Mouse (Mus musculus) spleen, adult 2 months (tissue): Measurements from ENCODE around the gene Chit1.

ENCODE experiments used
- CTCF ChIP-seq: fragments of 200-500 bp; IDR thresholded peaks from 2 replicates; pipeline ENCODE4 v1.5.1; 2011; ENCODE audit warnings: mild to moderate bottlenecking, inconsistent platforms; ENCODE audit not compliant: insufficient read depth, insufficient read length, insufficient replicate concordance; ENCODE audit errors: extremely low read depth
- POLR2A ChIP-seq: fragments of 200-500 bp; IDR thresholded peaks from 2 replicates; pipeline ENCODE4 v1.6.1; 2011; ENCODE audit warnings: low read depth, low read length, inconsistent platforms

GRCm38 (mm10) chr1:134150745-134151144 is 39.7 kb downstream of the Chit1 start:
- no peak for TF ChIP-seq POLR2A
- TF ChIP-seq CTCF: no peak
